Mouse (Mus musculus): ENCODE measurements around the gene Cmss1. TPM values are rescaled to one million over a fixed set of nuclear protein-coding genes. Genes with fewer than 3 reads are reported as not detected.
A peak's percentile ranks its signal among the peaks of the same experiment; 100 is the strongest.

Cmss1 gene
- polyA plus RNA-seq, 1 experiment from 2014 or later, result 33.5 TPM

DNA sequence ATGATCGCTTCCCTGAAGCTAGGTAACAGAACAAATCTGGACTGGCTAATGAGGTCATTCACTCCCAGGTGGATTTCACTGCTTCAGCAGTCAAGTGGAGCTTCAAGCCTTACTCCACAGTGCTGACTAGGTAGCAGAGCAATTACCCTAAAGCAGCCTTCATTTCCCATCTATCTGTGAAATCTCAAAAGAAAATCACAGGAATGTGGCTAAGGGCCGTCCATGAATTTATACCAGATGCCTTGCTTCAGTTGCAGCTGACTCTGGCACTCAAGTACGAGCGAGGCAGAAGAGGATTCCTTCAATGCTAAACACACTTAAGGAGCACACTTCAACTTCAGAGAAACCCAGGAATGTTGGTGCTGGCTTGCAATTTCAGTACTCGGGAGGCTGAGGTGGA lies 202.8 kb downstream of the Cmss1 start:
- Histone ChIP-seq H3K27me3 (replicated peaks; ENCODE audit: control insufficient read depth, insufficient read depth, low read length) (no peaks in the 10 kb centered on the region), H3K27ac (replicated peaks; ENCODE audit: low read depth, low read length) (peak overlapping the region; percentile 46), H3K9me3 (ENCODE audit: control insufficient read depth, low read length) (no peaks in the 10 kb centered on the region), H3K4me3 (ENCODE audit: low read depth, low read length) (no peak overlapping the region), H3K4me1 (ENCODE audit: control insufficient read depth, insufficient read depth, low read length) (peaks cover 21% of the 10 kb centered on the region), H3K9ac (ENCODE audit: low read depth, low read length) (no peak overlapping the region), H3K36me3 (ENCODE audit: control insufficient read depth, insufficient read depth, low read length) (no peaks in the 10 kb centered on the region), H3K4me2 (ENCODE audit: low read depth, low read length) (no peak overlapping the region)
- DNase-seq (ENCODE audit: low spot score) (peak; percentile 50), ATAC-seq (ENCODE audit: low read depth) (peak; percentile 35; the same call in 1 of the 2 replicates)
- WGBS, result 32% methylated on average over 5 of the region's 5 CpGs

DNA sequence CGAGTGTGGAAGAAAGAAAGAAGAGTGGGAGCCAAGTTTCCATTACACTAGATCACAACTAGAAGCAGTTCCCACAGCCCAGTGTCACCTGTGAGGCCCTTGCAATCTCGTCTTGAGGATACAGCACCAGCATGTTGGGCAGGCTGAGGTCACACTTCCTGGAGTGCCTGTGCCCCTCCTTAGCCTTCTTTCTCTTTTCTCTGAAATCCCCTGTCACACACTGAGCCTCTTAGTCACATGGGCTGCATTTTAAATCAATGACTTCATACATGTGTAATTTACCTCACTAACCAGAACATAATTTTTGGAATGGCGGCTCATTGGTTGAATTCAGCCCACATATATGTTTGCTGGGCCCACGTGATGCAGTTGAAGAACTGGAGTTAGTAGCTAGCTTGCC lies 203.8 kb downstream of the Cmss1 start:
- ATAC-seq (ENCODE audit: low read depth) (no peak), DNase-seq (ENCODE audit: low spot score) (no peak)
- no peak overlapping the region for H3K27ac ChIP-seq (replicated peaks; ENCODE audit: low read depth, low read length)
- H3K36me3 ChIP-seq (ENCODE audit: control insufficient read depth, insufficient read depth, low read length), result no peaks in the 10 kb centered on the region
- no peaks in the 10 kb centered on the region for H3K9me3 ChIP-seq (ENCODE audit: control insufficient read depth, low read length)
- no peak overlapping the region for H3K4me2 ChIP-seq (ENCODE audit: low read depth, low read length)
- no peak overlapping the region for H3K9ac ChIP-seq (ENCODE audit: low read depth, low read length)
- no peak overlapping the region for H3K4me3 ChIP-seq (ENCODE audit: low read depth, low read length)
- peaks cover 21% of the 10 kb centered on the region for H3K4me1 ChIP-seq (ENCODE audit: control insufficient read depth, insufficient read depth, low read length)
- no peaks in the 10 kb centered on the region for H3K27me3 ChIP-seq (replicated peaks; ENCODE audit: control insufficient read depth, insufficient read depth, low read length)
- 83% methylated on average over 4 of the region's 4 CpGs for WGBS

DNA sequence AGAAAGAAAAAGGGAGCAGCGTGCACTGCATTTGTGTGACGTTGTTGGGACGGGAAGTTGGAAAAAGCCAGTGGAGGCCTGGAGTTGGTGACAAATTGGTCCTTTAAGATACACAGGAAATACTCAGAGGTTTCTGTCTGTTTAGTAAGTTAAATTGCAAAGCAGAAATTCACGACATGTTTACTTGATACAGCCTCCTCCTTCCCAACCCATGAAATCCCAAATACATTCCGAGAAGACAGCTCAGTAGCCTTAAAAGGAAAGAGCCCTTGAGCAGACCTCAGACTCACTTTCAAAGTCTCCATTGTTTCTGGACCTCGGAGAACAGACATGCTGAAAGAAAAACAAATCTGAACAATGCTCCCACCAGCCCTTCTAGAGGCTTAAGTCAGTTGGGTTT lies 205.0 kb downstream of the Cmss1 start:
- no peak for DNase-seq (ENCODE audit: low spot score)
- WGBS, result 28% methylated on average over 6 of the region's 6 CpGs
- no peak for ATAC-seq (ENCODE audit: low read depth)
- no peaks in the 10 kb centered on the region for H3K27me3 ChIP-seq (replicated peaks; ENCODE audit: control insufficient read depth, insufficient read depth, low read length)
- H3K9me3 ChIP-seq (ENCODE audit: control insufficient read depth, low read length), result no peaks in the 10 kb centered on the region
- no peak overlapping the region for H3K4me2 ChIP-seq (ENCODE audit: low read depth, low read length)
- no peak overlapping the region for H3K4me3 ChIP-seq (ENCODE audit: low read depth, low read length)
- no peak overlapping the region for H3K9ac ChIP-seq (ENCODE audit: low read depth, low read length)
- H3K27ac ChIP-seq (replicated peaks; ENCODE audit: low read depth, low read length), result 0 out of 2 replicates have a peak overlapping the region, but pooled peaks have one; percentile 40
- H3K36me3 ChIP-seq (ENCODE audit: control insufficient read depth, insufficient read depth, low read length), result no peaks in the 10 kb centered on the region
- peaks cover 25% of the 10 kb centered on the region for H3K4me1 ChIP-seq (ENCODE audit: control insufficient read depth, insufficient read depth, low read length)

DNA sequence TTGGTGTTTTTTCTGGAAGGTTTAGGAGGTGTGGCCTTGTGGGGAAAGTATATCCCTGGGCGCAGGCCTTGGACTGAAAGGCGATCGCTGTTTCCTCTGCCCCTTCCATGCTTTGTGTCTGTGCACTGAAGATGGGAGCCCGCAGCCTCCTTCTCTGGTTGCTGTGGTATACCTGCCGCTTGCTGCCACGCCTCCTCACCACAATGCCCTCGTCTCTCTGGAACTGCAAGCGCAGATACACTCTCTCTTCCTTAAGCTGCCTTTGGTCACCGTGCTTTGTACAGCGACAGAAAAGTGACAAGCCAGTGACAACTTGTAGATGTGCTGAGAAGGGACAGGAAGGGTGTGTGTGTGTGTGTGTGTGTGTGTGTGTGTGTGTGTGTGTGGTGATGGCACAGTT lies 207.1 kb downstream of the Cmss1 start:
- Histone ChIP-seq H3K27ac (replicated peaks; ENCODE audit: low read depth, low read length) (no peak overlapping the region), H3K4me1 (ENCODE audit: control insufficient read depth, insufficient read depth, low read length) (peaks cover 25% of the 10 kb centered on the region), H3K4me2 (ENCODE audit: low read depth, low read length) (no peak overlapping the region), H3K9ac (ENCODE audit: low read depth, low read length) (no peak overlapping the region), H3K9me3 (ENCODE audit: control insufficient read depth, low read length) (no peaks in the 10 kb centered on the region), H3K4me3 (ENCODE audit: low read depth, low read length) (no peak overlapping the region), H3K36me3 (ENCODE audit: control insufficient read depth, insufficient read depth, low read length) (no peaks in the 10 kb centered on the region), H3K27me3 (replicated peaks; ENCODE audit: control insufficient read depth, insufficient read depth, low read length) (no peaks in the 10 kb centered on the region)
- DNase-seq (ENCODE audit: low spot score) (no peak), ATAC-seq (ENCODE audit: low read depth) (no peak)
- 75% methylated on average over 10 of the region's 10 CpGs for WGBS

DNA sequence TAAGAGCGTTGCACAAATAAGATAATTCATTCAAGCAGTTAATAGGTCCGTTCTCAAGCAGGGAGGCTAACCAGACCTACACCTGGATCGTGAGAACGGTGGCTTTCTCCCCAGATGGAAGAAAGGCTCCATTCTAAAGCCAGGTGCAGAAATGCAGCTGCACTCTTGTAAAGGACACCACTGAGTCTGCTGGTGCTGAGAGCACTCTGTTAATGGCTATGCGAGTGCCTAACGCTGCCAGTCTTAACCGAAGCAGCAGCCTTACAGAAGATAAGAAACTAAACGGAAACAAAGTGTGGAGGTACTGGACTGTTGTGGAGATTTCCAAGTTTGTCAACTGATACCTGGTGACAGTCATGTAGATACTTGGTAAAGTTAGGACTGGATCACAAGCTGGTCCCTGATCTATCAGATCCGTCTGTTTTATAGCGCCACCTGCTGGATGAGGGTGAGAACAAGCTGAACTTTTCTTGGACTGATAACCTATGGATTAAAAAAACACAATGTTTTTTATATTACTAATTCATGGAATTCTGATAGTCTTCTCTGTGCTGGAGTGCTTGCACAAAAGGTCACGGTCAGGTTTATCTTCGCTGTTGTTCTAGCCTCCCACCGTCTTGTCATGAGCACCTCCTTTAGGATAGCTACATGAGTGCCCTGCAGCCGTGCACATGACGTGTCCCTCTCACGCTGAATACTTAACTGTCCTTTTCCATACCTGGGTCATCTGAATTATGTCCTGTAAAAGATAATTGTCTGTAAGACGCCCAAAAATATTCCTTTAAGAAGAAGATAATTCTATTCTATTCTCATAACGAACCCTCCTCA lies 208.1 kb downstream of the Cmss1 start:
- Histone ChIP-seq H3K9ac (ENCODE audit: low read depth, low read length) (no peak overlapping the region), H3K27ac (replicated peaks; ENCODE audit: low read depth, low read length) (no peak overlapping the region), H3K4me3 (ENCODE audit: low read depth, low read length) (no peak overlapping the region), H3K36me3 (ENCODE audit: control insufficient read depth, insufficient read depth, low read length) (no peaks in the 10 kb centered on the region), H3K9me3 (ENCODE audit: control insufficient read depth, low read length) (no peaks in the 10 kb centered on the region), H3K4me1 (ENCODE audit: control insufficient read depth, insufficient read depth, low read length) (peaks cover 20% of the 10 kb centered on the region), H3K27me3 (replicated peaks; ENCODE audit: control insufficient read depth, insufficient read depth, low read length) (no peaks in the 10 kb centered on the region), H3K4me2 (ENCODE audit: low read depth, low read length) (no peak overlapping the region)
- DNase-seq (ENCODE audit: low spot score), result peak; percentile 83
- ATAC-seq (ENCODE audit: low read depth), result peak; percentile 46; the same call in 1 of the 2 replicates
- WGBS, result 55% methylated on average over 18 of the region's 18 CpGs

- no peaks in the 10 kb centered on the region for H3K9me3 ChIP-seq (ENCODE audit: control insufficient read depth, low read length)
- H3K27me3 ChIP-seq (replicated peaks; ENCODE audit: control insufficient read depth, insufficient read depth, low read length), result no peaks in the 10 kb centered on the region
- 42% methylated on average over 6 of the region's 6 CpGs for WGBS
- DNase-seq (ENCODE audit: low spot score) (peak; percentile 59), ATAC-seq (ENCODE audit: low read depth) (peak; percentile 48)
- no peak overlapping the region for H3K9ac ChIP-seq (ENCODE audit: low read depth, low read length)
- H3K36me3 ChIP-seq (ENCODE audit: control insufficient read depth, insufficient read depth, low read length), result no peaks in the 10 kb centered on the region
- no peak overlapping the region for H3K27ac ChIP-seq (replicated peaks; ENCODE audit: low read depth, low read length)
- peaks cover 27% of the 10 kb centered on the region for H3K4me1 ChIP-seq (ENCODE audit: control insufficient read depth, insufficient read depth, low read length)
- no peak overlapping the region for H3K4me2 ChIP-seq (ENCODE audit: low read depth, low read length)
- H3K4me3 ChIP-seq (ENCODE audit: low read depth, low read length), result no peak overlapping the region
Observed at GRCm38 (mm10) chr16:57397845-57398244, 208.8 kb downstream of the Cmss1 start.

DNA sequence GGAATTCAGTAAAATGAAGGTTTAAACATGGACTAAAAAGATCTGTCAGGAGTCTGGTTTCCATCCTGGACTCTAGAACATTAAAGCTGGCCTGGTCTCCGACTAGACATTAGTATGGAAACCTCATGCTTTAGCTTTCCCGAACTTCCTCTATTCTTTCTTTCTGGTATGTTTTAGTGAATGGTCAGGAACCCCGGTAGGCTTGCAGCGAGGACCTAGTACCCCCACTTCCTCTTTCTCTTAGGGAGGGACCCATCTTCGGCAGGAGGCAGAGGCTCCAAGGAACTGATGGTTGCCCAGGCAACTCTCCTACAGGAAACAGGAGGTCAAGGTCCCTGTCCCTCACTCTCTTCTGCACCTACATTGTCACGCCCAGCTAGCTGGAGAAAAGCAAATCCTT lies 210.4 kb downstream of the Cmss1 start:
- 76% methylated on average over 6 of the region's 6 CpGs for WGBS
- ATAC-seq (ENCODE audit: low read depth) (no peak), DNase-seq (ENCODE audit: low spot score) (no peak)
- no peaks in the 10 kb centered on the region for H3K9me3 ChIP-seq (ENCODE audit: control insufficient read depth, low read length)
- no peaks in the 10 kb centered on the region for H3K36me3 ChIP-seq (ENCODE audit: control insufficient read depth, insufficient read depth, low read length)
- no peak overlapping the region for H3K9ac ChIP-seq (ENCODE audit: low read depth, low read length)
- H3K4me1 ChIP-seq (ENCODE audit: control insufficient read depth, insufficient read depth, low read length), result peaks cover 19% of the 10 kb centered on the region
- H3K27me3 ChIP-seq (replicated peaks; ENCODE audit: control insufficient read depth, insufficient read depth, low read length), result no peaks in the 10 kb centered on the region
- H3K4me2 ChIP-seq (ENCODE audit: low read depth, low read length), result no peak overlapping the region
- no peak overlapping the region for H3K4me3 ChIP-seq (ENCODE audit: low read depth, low read length)
- no peak overlapping the region for H3K27ac ChIP-seq (replicated peaks; ENCODE audit: low read depth, low read length)

GRCm38 (mm10) chr16:57393161-57393560 lies 213.5 kb downstream of the Cmss1 start:
- peak overlapping the region; percentile 34 for H3K27ac ChIP-seq (replicated peaks; ENCODE audit: low read depth, low read length)
- 47% methylated on average over 11 of the region's 11 CpGs for WGBS
- DNase-seq (ENCODE audit: low spot score), result peak; percentile 70

GRCm38 (mm10) chr16:57392461-57392860 lies 214.2 kb downstream of the Cmss1 start:
- no peak overlapping the region for H3K9ac ChIP-seq (ENCODE audit: low read depth, low read length)
- no peak for DNase-seq (ENCODE audit: low spot score)
- H3K4me3 ChIP-seq (ENCODE audit: low read depth, low read length), result no peak overlapping the region
- no peaks in the 10 kb centered on the region for H3K36me3 ChIP-seq (ENCODE audit: control insufficient read depth, insufficient read depth, low read length)
- no peak overlapping the region for H3K27ac ChIP-seq (replicated peaks; ENCODE audit: low read depth, low read length)
- no peaks in the 10 kb centered on the region for H3K27me3 ChIP-seq (replicated peaks; ENCODE audit: control insufficient read depth, insufficient read depth, low read length)
- H3K4me1 ChIP-seq (ENCODE audit: control insufficient read depth, insufficient read depth, low read length), result peaks cover 8% of the 10 kb centered on the region
- no peak overlapping the region for H3K4me2 ChIP-seq (ENCODE audit: low read depth, low read length)
- ATAC-seq (ENCODE audit: low read depth), result no peak
- no peaks in the 10 kb centered on the region for H3K9me3 ChIP-seq (ENCODE audit: control insufficient read depth, low read length)
- WGBS, result 65% methylated on average over 2 of the region's 2 CpGs

More at GRCm38 (mm10) chr16:57393161-57393560, 213.5 kb downstream of the Cmss1 start:
- H3K4me1 ChIP-seq (ENCODE audit: control insufficient read depth, insufficient read depth, low read length), result peaks cover 11% of the 10 kb centered on the region
- no peaks in the 10 kb centered on the region for H3K9me3 ChIP-seq (ENCODE audit: control insufficient read depth, low read length)
- no peaks in the 10 kb centered on the region for H3K36me3 ChIP-seq (ENCODE audit: control insufficient read depth, insufficient read depth, low read length)
- no peaks in the 10 kb centered on the region for H3K27me3 ChIP-seq (replicated peaks; ENCODE audit: control insufficient read depth, insufficient read depth, low read length)
- ATAC-seq (ENCODE audit: low read depth), result no peak
- peak overlapping the region; percentile 27; the same call in 1 of the 2 replicates for H3K4me2 ChIP-seq (ENCODE audit: low read depth, low read length)
- no peak overlapping the region for H3K9ac ChIP-seq (ENCODE audit: low read depth, low read length)
- no peak overlapping the region for H3K4me3 ChIP-seq (ENCODE audit: low read depth, low read length)
